Mouse (Mus musculus): ENCODE data around the gene Serinc5.

GRCm38 (mm10) chr13:92739858-92740257 is 129.0 kb downstream of the Serinc5 start:
- TF ChIP-seq CTCF (IDR thresholded peaks at IDR 0.05; ENCODE audit: extremely low read depth, insufficient read depth, low read length) (no peak), POLR2A (IDR thresholded peaks at IDR 0.05; ENCODE audit: extremely low read depth, insufficient read depth, low read length) (no peak)
